Mouse (Mus musculus): Measurements from ENCODE around the gene Uroc1. TPM values are rescaled to one million over a fixed set of nuclear protein-coding genes. Genes with fewer than 3 reads are reported as not detected.

Gene Uroc1
- total RNA-seq (2014; fragmentation: Nextera tagmentation), result not detected in 2 replicates
- not detected in 2 replicates for total RNA-seq (2017)

GRCm38 (mm10) chr6:90332561-90333425, at the start of gene Uroc1:
TSS of gene Uroc1 (plus strand) at chr6:90333284.
- no peak for ATAC-seq (replicated peaks; ENCODE audit: low FRiP score, low TSS enrichment, poor library complexity, severe bottlenecking)

GRCm38 (mm10) chr6:90288265-90288664, 44.8 kb upstream of the Uroc1 start:
- no peak for ATAC-seq (replicated peaks; ENCODE audit: low FRiP score, low TSS enrichment, poor library complexity, severe bottlenecking)

- no peak for ATAC-seq (replicated peaks; ENCODE audit: low FRiP score, low TSS enrichment, poor library complexity, severe bottlenecking)
Measured at GRCm38 (mm10) chr6:90300919-90301318, 32.2 kb upstream of the Uroc1 start, which contains the start of gene BC048671. TSS of gene BC048671 (plus strand) at chr6:90301219.

DNA sequence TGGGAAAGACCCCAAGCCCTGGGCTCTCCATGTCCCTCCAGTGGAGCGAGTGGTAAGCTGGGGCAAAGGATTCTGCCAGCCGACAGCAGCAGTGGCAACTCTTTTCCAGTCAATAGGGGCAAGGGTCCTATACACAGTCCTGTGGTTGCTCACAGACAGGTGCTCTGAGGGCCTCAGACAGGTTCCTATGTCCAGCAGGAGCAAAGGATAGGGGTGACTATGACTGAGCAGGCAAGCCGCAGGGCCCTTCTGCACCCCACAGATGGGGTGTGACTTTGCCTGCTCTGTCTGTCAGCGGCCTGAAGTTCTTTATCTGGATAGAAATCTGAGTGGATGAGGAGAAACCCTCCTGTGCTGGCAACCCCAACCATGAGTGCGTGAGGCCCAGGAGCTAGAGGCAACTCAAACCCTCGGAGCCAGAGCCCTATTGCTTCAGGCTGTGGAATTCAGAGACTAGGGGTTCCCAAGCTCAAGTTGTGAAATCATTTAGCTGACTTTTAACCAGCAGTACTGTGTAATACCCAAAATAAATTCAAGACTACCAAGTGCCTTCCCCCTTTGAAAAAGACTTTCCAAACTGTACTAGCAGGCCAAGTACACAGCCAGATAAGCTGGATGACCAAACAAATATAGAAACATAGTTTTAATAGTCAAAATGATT, 26.6 kb upstream of the Uroc1 start:
- ATAC-seq (replicated peaks; ENCODE audit: low FRiP score, low TSS enrichment, poor library complexity, severe bottlenecking), result no peak

DNA sequence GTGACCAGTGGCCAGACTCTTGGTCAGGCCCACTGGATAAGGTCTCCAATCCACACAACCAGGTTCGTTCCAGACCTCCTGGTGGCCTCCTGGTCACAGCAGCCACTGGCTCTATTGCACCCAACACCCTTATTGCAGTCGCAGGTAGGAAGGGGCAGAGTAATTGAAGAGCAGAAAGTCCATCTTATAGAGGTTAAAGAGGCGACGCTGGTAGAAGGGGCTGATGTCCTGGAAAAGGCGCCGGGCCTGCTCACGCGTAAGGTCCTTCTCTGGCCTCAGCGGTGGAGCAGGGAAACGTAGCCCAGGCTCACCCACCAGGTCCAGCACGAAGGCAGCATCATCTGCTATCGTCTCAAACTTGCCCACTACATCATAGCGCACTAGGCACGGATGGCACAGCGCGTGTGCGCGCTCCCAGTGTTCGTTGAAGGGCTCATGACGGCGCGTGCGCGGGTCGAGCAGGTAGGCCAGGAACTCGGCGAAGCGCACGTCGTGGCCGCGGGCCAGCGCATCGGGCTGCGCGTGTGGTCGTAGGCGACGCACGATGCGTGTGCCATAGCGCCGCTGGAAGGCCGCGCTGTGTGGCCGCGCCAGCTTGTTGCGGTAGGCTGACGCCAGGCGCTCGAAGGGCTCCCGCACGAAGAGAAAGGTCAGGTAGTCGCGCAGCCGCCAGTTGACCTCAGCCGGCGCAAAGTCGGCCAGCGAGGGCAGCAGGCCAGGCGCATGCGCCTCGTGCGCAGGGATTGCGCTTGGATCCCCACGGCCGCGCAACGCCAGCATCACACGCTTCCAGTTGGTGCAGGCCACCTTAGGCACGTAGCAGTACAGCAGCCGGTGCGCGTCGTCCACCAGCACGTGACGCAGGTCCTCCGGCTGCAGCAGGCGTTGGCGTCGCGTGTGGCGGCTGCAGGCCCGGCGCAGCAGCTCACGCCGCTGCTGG, 24.0 kb upstream of the Uroc1 start:
- ATAC-seq (replicated peaks; ENCODE audit: low FRiP score, low TSS enrichment, poor library complexity, severe bottlenecking), result no peak

- ATAC-seq (replicated peaks; ENCODE audit: low FRiP score, low TSS enrichment, poor library complexity, severe bottlenecking), result no peak
Measured at GRCm38 (mm10) chr6:90315961-90316360, 17.1 kb upstream of the Uroc1 start.

DNA sequence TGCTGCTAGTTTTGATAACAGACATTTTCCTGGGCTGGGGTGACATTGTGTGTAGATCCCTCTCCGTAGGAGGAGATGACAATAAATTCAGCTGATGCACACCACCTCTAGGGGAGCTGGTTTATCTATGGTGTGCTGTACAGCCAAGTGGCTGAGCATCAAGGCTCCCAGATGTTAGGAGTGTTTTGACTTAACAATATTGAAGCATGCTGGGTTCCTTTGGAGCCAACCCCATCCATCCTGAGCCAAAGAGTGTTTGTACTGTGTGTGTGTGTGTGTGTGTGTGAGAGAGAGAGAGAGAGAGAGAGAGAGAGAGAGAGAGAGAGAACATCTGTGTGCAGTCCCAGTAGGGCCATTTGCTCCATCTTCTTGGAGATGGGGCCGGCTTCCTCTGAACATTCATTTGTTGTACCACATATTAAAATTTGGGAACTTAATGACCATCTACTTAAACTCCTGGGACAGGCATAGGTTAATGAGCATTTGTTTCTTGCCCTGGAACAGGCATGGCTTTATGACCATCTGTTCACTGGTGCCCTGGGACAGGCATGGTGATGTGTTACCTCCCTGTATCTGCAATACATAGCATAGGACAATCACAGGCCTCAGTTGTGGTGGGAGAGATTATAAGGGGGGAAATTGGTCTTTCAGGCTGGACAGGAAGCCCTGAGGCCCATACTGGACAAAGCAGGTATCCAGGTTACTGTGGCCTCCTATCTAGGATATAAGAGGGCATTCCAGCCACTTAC, 15.4 kb upstream of the Uroc1 start:
- ATAC-seq (replicated peaks; ENCODE audit: low FRiP score, low TSS enrichment, poor library complexity, severe bottlenecking), result no peak

GRCm38 (mm10) chr6:90319019-90319418, 14.1 kb upstream of the Uroc1 start:
- ATAC-seq (replicated peaks; ENCODE audit: low FRiP score, low TSS enrichment, poor library complexity, severe bottlenecking), result no peak

DNA sequence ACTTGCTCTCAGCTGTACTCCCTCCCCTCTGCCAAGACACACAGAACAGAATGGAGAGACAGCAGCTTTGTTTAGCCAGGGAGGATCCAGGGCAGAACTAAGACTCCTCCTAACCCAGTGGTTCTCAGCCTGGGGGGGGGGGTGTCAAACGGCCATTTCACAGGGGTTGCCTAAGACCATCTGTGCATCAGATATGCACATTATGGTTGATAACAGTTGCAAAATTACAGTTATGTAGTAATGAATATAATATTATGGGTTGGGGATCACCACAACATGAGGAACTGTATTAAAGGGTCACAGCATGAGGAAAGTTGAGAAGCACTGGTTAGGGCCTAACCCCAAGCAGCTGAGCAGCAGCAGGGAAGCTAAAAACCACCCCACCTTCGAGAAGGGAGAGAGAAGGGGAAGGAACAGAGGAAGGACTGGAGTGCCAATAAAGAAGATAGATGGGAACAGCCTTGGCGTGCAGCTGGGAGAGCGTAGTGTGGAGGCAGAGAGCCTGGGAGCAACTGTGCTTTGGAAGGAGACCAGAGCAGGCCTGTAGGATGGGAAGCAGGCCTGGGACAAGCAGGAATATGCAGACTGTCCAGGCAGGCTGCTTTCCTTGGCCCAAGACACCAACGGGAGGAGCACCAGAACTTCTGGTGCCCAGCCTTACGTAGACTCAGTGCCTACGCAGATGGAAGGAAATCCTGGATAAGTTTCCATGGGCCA, 13.5 kb upstream of the Uroc1 start:
- no peak for ATAC-seq (replicated peaks; ENCODE audit: low FRiP score, low TSS enrichment, poor library complexity, severe bottlenecking)

DNA sequence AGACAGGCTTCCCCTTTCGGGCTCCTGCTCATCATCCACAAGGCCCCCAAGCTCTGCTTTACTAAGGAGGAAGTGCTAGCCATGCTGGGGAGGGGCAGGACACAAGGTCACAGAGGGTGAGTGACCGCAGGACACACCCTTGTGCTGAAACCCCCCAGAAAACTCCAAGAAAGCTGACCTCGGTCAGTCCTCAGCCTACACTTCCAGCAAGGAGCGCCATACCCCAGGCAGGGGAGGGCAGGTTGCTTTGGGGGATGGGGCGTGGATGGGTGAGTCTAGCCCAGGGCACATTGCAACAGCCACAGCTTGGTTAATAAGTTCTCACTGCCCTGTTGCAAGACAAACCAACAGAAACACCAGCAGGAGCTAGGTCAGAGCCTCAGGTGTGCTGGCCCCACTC, 12.7 kb upstream of the Uroc1 start:
- no peak for ATAC-seq (replicated peaks; ENCODE audit: low FRiP score, low TSS enrichment, poor library complexity, severe bottlenecking)

DNA sequence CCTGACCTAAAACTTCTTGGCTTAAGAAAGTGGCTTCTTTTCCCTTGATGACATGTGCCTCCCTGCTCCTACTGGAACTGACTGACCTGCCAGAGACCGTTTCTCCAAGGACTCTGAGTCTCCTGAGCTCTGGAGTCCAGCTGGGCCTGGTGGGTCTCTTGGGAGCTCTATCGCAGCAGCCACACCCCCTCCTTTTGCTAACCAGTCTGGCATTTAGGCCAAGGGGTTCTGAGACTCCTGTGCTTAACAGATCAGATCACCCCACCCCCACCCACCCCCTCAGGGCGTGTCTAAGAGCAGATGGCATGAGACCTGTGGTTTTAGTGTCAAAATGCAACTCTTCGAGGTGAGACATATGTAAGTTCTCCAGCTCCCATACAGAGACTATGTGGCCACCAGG, 11.3 kb upstream of the Uroc1 start:
- ATAC-seq (replicated peaks; ENCODE audit: low FRiP score, low TSS enrichment, poor library complexity, severe bottlenecking), result no peak

GRCm38 (mm10) chr6:90324026-90324425, 9.1 kb upstream of the Uroc1 start:
- ATAC-seq (replicated peaks; ENCODE audit: low FRiP score, low TSS enrichment, poor library complexity, severe bottlenecking), result no peak

DNA sequence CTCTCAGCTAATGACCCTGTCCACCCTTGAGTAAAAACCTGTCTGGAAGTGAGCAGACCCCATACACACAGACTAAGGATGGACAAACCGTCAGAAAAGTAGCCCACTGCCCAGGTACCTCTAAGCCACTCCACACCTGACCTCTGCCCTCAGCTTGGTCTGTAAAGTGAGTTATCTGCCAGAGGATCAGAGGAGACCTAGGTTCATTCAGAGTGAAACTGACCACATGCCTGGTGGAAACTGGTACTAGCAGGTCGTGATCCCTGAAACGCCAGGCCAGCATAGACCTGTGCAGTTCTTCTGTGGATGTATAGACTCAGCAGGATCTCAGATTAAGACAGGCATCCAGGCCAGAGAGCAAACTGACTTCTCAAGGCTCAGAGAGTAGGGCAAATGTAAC, 8.6 kb upstream of the Uroc1 start:
- no peak for ATAC-seq (replicated peaks; ENCODE audit: low FRiP score, low TSS enrichment, poor library complexity, severe bottlenecking)

DNA sequence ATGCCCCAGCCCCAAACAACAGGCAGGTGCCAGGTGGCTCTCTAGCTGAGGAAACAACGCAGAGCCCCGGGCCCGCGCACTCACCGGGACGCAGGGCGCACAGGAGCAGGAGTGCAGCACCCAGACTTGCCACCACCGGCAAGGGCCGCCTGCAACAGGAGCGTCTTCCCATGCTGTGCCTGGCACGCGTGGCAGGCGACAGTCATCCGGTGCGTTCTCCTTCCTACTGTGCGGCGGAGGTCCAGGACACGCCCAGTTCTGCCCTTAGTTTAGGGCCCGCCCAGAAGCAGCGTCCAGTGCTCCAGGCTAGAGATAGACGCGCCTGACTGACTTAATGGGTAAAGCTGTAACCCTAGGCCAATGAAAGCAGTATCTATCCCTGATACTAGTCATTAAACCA, 8.1 kb upstream of the Uroc1 start, which contains the start of gene Chst13:
Gene Chst13, minus strand, starts transcription at position 195 of the 400 bp plus-strand sequence.
- ATAC-seq (replicated peaks; ENCODE audit: low FRiP score, low TSS enrichment, poor library complexity, severe bottlenecking), result 0 out of 2 replicates have a peak, but pooled peaks have one; percentile 39

DNA sequence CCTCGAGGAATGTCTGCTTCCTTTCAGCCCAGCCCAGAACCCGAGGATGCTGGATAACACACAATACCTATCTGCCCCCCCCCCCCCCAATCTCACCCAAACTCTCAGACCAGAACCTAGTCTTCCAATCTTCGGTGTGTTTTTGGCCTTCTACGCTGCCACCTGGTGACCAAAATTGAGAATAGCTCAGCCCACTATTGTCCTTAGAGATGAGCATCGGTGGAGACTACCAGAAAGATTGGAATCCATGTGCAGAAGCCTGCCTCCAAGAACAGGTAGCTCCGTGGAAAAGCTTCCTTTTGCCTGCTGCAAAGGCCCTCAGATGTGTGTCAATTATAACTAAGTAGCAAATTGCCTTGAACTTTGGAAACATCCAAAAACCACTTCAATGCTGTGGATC, 5.4 kb upstream of the Uroc1 start:
- no peak for ATAC-seq (replicated peaks; ENCODE audit: low FRiP score, low TSS enrichment, poor library complexity, severe bottlenecking)

DNA sequence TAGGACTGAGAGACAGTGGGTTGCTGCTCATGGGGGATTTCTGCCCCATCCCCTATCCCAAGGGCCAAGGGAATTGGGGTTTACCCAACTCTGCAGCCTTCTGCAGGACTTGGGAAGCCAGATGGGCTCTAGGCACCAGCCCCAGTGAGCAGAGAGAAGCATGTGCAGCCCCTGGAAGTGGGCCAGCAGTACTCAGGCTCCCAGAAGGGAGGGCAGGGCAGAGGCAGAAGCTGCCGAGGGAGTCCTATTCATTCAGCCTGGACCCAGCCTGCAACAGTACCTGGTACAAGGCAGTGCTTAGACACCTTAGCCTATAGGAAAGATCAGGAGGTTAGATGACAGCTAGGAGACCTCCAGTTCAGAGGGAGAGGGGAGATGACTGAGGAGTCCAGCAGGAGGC, 3.1 kb upstream of the Uroc1 start:
- ATAC-seq (replicated peaks; ENCODE audit: low FRiP score, low TSS enrichment, poor library complexity, severe bottlenecking), result no peak

DNA sequence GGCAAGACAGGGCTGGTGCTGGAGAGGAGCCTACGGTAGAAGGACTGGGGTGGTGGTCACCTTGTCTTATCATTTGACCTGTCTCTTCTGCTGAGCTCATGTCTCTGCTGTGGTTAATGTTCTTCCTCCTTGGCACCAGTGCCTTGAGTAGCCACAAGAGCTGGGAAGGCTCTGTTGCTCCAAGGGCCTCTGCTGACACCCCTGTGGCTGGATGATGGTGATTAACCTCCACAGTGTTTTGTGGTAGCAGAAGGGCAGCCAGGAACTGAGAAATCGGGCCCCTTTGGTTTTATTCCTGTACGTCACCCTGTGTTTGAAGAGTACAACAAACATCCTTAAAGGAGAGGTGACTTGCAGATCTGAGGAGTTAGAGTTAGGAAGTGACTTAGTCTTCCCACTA, 1.2 kb downstream of the Uroc1 start:
- no peak for ATAC-seq (replicated peaks; ENCODE audit: low FRiP score, low TSS enrichment, poor library complexity, severe bottlenecking)

DNA sequence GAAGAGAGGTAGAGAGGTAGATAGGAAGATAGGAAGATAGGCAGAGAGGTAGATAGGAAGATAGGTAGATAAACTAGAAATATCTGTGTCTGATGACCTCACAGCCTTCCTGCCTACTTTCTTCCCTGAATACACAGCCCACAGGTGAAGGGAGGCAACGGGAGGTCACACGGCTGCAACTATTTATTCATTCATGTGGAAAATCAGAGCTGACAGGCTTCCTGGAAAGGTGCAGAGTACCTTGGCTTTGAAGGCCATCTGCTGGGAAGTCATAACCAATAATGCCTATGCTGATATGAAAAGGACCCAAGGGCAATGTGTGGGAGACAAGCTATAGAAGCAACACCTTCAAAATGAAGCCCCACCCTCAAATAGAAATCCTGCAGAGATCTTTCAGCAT, 9.3 kb downstream of the Uroc1 start:
- no peak for ATAC-seq (replicated peaks; ENCODE audit: low FRiP score, low TSS enrichment, poor library complexity, severe bottlenecking)

Measured in megakaryocyte-erythroid progenitor cell, adult 5-6 weeks (primary cell).